Mouse (Mus musculus): ENCODE results near the gene Hmcn2.
A peak's percentile ranks its signal among the peaks of the same experiment; 100 is the strongest.

The Hmcn2 gene

DNA sequence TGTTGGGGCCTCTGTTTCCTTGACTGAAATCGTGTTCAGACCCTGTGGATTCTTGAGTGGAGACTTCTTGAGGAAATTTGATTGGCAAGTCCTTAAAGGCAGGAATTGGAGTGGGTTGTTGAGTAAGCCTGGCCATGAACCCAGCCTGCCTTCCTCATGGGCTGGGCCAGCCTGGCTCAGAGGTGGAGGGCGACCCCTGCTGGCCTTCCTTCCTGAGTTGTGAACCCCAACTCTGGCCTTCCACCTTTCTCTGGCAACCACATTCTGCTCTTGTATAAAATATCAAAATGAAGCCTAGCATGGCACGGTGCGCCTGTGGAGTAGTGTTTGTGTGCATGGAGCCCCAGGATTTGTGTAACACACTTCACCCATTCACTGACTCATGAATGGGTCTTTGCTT, 8.5 kb upstream of the Hmcn2 start:
- DNase-seq, result peak; percentile 91

DNA sequence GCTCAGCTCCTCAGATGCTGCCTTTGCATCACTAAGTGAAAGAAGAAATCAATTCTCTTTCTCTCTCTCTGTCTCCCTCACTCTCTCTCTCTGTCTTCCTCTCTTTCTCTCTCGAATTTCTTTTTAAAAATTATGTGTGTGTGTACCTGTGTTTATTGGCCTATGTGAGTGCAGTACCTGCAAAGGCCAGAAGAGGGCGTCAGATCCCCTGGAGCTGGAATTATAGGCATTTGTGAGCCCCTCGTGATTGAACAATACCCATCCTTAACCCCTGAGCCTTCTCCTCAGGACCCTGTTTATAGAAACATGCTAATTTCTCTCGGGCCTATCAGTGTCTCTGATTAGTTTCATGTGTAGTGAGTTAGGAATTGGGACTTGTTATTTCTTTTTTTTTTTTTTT, 6.0 kb upstream of the Hmcn2 start:
- no peak for DNase-seq

- DNase-seq, result peak; percentile 92
Measured at GRCm38 (mm10) chr2:31309549-31309948, 4.7 kb upstream of the Hmcn2 start.

- no peak for DNase-seq
Measured at GRCm38 (mm10) chr2:31318162-31318561, 3.9 kb downstream of the Hmcn2 start.

- peak; percentile 73 for DNase-seq
Measured at GRCm38 (mm10) chr2:31319200-31319599, 5.0 kb downstream of the Hmcn2 start.

- no peak for DNase-seq
Measured at GRCm38 (mm10) chr2:31327186-31327585, 13.0 kb downstream of the Hmcn2 start.

DNA sequence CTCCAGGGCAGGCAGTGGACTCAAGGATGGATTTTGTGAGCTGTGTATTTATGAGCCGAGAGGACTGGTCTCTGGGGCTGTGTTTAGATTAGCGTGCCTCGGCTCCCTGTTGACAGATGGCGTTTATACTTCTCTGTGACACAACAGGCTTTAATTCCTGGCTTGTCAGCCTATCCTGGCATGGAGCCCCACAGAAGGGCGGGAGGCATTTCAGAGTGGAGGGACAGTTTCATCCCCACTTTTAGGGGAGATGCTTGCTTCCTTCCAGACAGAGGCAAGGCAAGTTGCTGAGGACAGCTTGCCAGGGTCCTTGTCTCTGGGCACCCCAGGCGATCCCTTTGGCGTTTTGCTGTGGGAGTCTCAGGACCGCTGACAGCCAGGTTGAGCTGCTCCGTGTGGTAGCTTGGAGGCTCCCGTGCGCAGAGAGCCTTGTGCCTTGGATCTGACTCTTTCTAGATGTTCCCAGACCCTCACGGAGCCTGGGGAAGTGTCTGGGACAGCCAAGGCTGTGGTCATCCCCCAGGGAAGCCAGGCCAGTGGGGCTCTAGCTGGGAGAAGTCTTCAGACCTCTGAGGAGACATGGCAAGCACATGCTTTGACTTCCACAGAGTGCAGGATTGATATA, 23.6 kb downstream of the Hmcn2 start:
- DNase-seq, result peak; percentile 96

DNA sequence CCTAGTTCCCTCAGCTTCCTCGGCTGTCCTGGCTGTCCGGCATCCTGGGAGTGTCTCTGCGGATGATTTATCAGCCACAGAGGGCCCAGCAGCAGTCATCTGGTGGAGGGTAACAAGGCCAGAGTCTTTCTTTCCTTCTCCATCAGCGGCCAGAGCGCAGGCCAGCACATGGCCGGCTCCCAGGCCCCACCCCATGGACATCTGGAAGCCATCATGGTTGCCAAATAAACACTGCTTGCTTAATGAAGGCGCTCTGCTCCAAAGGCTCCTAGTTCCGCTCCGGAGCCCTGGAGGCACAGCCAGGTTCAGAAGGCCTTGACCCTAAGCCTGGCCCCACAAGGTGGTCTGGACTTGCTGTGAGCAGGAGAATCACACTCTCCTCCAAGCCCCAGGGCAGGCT, 25.6 kb downstream of the Hmcn2 start:
- DNase-seq, result peak; percentile 98

GRCm38 (mm10) chr2:31341726-31342535, 27.7 kb downstream of the Hmcn2 start:
- DNase-seq, result peak; percentile 96

GRCm38 (mm10) chr2:31346096-31346495, 31.9 kb downstream of the Hmcn2 start:
- no peak for DNase-seq

DNA sequence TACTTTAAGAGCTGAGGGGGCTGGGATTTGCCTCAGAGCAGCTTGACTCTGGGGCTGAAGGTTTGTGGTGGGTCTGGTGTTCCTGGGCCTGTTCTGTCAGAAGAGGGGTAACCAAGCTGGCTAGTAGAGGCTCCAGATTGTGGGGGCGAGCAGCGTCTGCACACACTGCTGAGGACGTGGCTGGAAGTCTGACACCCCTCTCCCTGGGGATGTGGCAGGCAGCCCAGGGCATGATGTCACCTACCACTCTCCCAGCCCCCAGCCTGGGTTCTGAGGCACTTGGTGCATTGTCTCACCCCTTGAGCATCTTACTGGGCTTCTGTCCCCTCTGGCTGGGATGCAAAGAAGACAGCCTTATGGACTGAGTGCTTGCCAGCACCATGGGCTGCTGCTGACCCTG, 34.2 kb downstream of the Hmcn2 start:
- DNase-seq, result peak; percentile 95

DNA sequence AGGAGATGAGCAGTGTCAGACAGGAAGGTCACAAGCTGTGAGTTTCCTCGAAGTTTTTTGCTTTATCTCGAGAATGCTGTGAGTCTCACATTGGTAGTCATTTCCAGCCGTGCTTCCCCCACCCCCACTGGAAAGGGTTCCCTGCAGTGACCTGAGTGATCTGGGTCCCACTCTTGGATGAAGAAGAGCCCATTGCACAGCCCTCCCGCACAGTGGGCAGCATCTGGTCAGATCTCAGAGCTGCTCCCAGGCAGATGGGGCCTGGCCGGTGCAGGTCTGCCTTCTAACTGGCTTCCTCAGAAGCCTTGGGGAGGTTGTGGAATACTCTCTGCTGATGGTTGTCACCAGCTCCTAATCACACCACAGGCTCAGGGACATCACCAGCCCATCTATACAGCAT, 34.6 kb downstream of the Hmcn2 start:
- DNase-seq, result no peak

DNA sequence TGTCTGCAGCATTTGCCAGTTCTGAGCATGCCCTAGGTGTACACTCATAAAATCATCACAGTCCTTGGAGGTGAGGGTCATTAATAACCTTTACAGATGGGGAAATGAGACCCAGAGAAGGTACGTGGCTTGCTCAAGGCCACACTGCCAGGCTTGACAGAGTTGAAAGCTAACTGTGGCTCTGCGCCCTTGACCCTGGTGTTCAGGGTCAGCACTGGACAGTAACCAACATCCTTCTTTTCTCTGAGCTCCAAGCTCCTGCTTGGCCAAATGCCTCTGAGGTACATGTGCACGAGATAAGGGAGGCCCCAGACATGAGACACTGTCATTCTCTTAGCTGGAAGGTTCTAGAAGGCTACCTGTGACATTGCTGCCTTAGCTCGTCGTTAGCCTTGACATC, 42.6 kb downstream of the Hmcn2 start:
- no peak for DNase-seq

DNA sequence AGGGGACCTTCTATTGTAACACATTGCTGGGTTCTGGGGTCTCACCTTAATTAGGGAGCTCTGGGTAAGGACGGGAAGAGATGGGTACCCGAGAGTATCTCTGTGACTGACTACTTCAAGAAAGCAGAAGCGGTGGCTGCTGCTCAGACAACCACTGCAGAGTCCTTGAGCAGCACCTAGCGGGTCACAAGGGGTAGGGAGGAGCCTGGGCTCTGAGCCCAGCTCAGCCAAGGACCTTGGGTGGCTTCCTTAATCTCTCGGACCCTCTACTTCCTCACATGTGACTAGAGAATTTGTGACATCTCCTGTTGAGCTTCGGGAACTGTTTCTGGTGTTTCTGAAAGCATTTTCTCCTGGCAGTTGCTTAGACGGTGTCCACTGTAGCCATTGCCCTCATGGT, 45.1 kb downstream of the Hmcn2 start:
- no peak for DNase-seq

DNA sequence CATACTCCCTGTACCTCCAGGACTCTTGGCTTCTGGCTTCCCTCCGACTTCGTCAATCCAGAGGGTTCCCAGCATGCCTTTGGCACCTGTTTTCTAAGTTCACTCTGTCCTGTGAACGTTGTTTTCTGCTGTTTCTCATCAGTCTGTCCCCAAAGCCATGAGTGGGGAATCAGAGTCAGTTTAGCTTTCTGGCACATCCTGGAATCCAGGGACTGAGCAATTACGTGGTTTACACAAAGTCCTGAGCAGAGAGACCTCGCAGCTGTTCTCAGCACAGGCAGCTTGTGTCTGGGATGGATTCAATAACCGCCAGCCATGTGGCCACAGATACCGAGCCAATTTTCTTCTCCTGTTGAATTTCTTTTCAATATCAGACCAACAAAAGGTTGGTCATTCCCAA, 53.0 kb downstream of the Hmcn2 start:
- DNase-seq, result peak; percentile 97

- DNase-seq, result peak; percentile 98
Measured at GRCm38 (mm10) chr2:31371396-31371795, 57.2 kb downstream of the Hmcn2 start.

DNA sequence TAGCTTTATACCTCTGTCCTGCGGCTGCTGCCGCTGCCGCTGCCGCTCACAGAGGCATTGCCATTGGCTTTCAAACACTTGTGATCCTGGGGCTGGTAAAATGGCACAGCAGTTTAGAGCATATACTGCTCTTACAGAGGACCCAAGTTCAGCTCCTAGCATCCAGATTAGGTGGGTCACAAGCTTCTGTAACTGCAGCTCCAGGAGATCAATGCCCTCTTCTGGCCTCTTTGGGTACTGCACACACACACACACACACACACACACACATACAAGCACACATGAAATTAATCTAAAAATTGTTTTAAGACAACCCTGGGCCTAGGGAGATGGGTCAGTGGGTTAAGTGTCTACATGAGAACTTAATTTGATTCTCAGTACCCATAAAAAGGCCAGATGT, 58.0 kb downstream of the Hmcn2 start:
- no peak for DNase-seq

DNA sequence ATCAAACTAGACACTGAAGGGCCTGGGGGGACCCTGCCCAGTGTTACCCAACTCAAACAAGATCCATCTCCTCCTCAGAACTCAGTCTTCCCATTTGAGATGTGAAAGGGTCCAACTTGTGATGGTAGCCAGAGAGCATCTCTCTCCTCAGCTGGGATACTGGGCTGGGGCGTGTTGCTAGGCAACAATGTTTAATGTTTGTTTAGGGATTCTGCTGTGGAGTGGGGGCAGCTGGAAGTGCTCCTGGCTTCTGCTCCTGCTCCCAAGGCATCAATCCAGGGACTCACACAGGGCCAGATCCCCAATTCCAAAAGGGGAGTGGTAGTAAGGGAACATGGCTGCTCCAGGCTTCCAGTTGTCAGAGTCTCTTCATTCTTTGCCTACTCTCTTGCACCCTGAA, 60.2 kb downstream of the Hmcn2 start:
- peak; percentile 97 for DNase-seq

DNA sequence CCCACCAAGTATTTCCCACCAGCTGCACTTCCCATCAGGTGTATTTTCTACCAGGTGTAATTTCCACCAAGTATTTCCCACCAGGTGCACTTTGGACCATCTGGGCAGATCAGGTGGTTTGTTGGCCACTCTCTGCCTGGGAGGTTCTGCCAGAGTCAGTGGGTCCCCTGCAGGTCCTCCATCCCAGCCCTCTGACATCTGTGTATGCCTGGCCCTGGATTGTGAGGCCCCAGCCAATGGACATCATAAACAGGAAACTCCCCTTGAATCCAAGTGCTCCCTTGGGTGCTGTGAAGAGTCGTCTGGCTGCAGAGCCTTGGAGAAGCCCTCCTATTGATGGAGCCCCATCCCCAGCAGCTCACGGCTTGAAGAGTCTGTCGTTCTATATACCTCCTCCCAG, 61.8 kb downstream of the Hmcn2 start:
- DNase-seq, result peak; percentile 95

- DNase-seq, result peak; percentile 94
Measured at GRCm38 (mm10) chr2:31377481-31377880, 63.3 kb downstream of the Hmcn2 start.

GRCm38 (mm10) chr2:31381292-31381846, 67.2 kb downstream of the Hmcn2 start:
- no peak for DNase-seq

DNA sequence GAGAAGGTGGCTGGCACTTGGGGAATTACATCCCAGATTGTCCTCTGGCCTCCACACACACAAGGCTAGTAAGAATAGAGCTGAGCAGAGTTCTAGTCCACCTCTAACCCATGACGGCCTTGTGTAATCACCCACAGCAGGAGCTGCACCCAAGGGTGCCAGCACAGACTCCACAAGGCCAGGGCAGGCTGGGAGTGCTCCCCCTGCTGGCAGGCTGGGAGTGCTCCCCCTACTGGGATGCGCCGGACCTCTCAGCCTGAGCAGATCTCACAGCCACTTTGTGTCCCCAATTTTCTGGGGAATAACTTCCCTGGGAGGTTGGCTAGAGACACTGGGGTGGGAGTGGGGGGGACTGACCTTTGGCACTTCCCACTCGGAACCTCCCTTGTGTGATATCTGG, 68.7 kb downstream of the Hmcn2 start:
- DNase-seq, result no peak

GRCm38 (mm10) chr2:31416968-31417367, 102.8 kb downstream of the Hmcn2 start:
- DNase-seq, result no peak

- no peak for DNase-seq
Measured at GRCm38 (mm10) chr2:31418021-31418420, 103.8 kb downstream of the Hmcn2 start.
